Mouse (Mus musculus): ENCODE measurements around the gene Galns. TPM values are rescaled to one million over a fixed set of nuclear protein-coding genes. Genes with fewer than 3 reads are reported as not detected.
A peak's percentile ranks its signal among the peaks of the same experiment; 100 is the strongest.
"Not testable (repeated sequence)": the region's sequence is repeated elsewhere in the genome, so short reads cannot be mapped to it uniquely, and the experiment has no call there.

Gene Galns
- total RNA-seq, 2 experiments from 2014 or later, result 11.8 to 13.9 TPM

- no peak for DNase-seq (ENCODE audit: low spot score in 2 of 2)
Measured at GRCm38 (mm10) chr8:122575735-122576647, 35.3 kb downstream of the Galns start.

GRCm38 (mm10) chr8:122575286-122575685 is 36.0 kb downstream of the Galns start:
- peak overlapping the region; percentile 88 for H3K4me3 ChIP-seq
- DNase-seq (ENCODE audit: low spot score in 2 of 2), result no peak
- no peak for TF ChIP-seq CTCF (conservative IDR thresholded peaks at IDR 0.05)
- peak overlapping the region; percentile 90; the same call in 1 of the 2 replicates for H3K27ac ChIP-seq

More at GRCm38 (mm10) chr8:122575735-122576647, 35.3 kb downstream of the Galns start:
- TF ChIP-seq CTCF (conservative IDR thresholded peaks at IDR 0.05), result no peak
- H3K27ac ChIP-seq, result peak overlapping the region; percentile 90
- H3K4me3 ChIP-seq, result peak overlapping the region; percentile 88

- no peak for TF ChIP-seq CTCF (conservative IDR thresholded peaks at IDR 0.05)
- DNase-seq (ENCODE audit: low spot score in 2 of 2), result no peak
- Histone ChIP-seq H3K4me3 (no peak overlapping the region), H3K27ac (no peak overlapping the region; the same call in 1 of the 2 replicates)
Measured at GRCm38 (mm10) chr8:122574667-122575251, 36.5 kb downstream of the Galns start.

- H3K27ac ChIP-seq, result no peak overlapping the region
- H3K4me3 ChIP-seq, result no peak overlapping the region
- TF ChIP-seq CTCF (conservative IDR thresholded peaks at IDR 0.05), result no peak
- no peak for DNase-seq (ENCODE audit: low spot score in 2 of 2)
Measured at GRCm38 (mm10) chr8:122574264-122574663, 37.0 kb downstream of the Galns start.

- no peak for TF ChIP-seq CTCF (conservative IDR thresholded peaks at IDR 0.05)
- no peak for DNase-seq (ENCODE audit: low spot score in 2 of 2)
Measured at GRCm38 (mm10) chr8:122573577-122573976, 37.7 kb downstream of the Galns start.

GRCm38 (mm10) chr8:122573176-122573575 is 38.1 kb downstream of the Galns start:
- H3K4me3 ChIP-seq; DNase-seq (ENCODE audit: low spot score in 2 of 2); H3K27ac ChIP-seq: not testable (repeated sequence)

More at GRCm38 (mm10) chr8:122573577-122573976, 37.7 kb downstream of the Galns start:
- Histone ChIP-seq H3K27ac (no peak overlapping the region), H3K4me3 (no peak overlapping the region)

- TF ChIP-seq CTCF (conservative IDR thresholded peaks at IDR 0.05), result no peak
- H3K27ac ChIP-seq, result no peak overlapping the region
- no peak overlapping the region for H3K4me3 ChIP-seq
- no peak for DNase-seq (ENCODE audit: low spot score in 2 of 2)
Measured at GRCm38 (mm10) chr8:122572751-122573150, 38.5 kb downstream of the Galns start.

GRCm38 (mm10) chr8:122571750-122572267 is 39.5 kb downstream of the Galns start:
- Histone ChIP-seq H3K27ac (no peak overlapping the region), H3K4me3 (no peak overlapping the region)
- TF ChIP-seq CTCF (conservative IDR thresholded peaks at IDR 0.05), result no peak
- DNase-seq (ENCODE audit: low spot score in 2 of 2), result no peak

GRCm38 (mm10) chr8:122571153-122571552 is 40.1 kb downstream of the Galns start:
- Histone ChIP-seq H3K27ac (no peak overlapping the region), H3K4me3 (no peak overlapping the region)
- no peak for TF ChIP-seq CTCF (conservative IDR thresholded peaks at IDR 0.05)
- DNase-seq (ENCODE audit: low spot score in 2 of 2), result no peak

GRCm38 (mm10) chr8:122569996-122570395 is 41.3 kb downstream of the Galns start:
- TF ChIP-seq CTCF (conservative IDR thresholded peaks at IDR 0.05), result no peak
- no peak overlapping the region for H3K27ac ChIP-seq
- no peak for DNase-seq (ENCODE audit: low spot score in 2 of 2)
- no peak overlapping the region for H3K4me3 ChIP-seq

GRCm38 (mm10) chr8:122569329-122569728 is 41.9 kb downstream of the Galns start:
- H3K27ac ChIP-seq, result no peak overlapping the region
- H3K4me3 ChIP-seq, result no peak overlapping the region
- no peak for TF ChIP-seq CTCF (conservative IDR thresholded peaks at IDR 0.05)
- DNase-seq (ENCODE audit: low spot score in 2 of 2), result no peak

GRCm38 (mm10) chr8:122568881-122569309 is 42.4 kb downstream of the Galns start:
- no peak for DNase-seq (ENCODE audit: low spot score in 2 of 2)
- no peak for TF ChIP-seq CTCF (conservative IDR thresholded peaks at IDR 0.05)
- no peak overlapping the region for H3K27ac ChIP-seq
- H3K4me3 ChIP-seq, result no peak overlapping the region

GRCm38 (mm10) chr8:122568109-122568504 is 43.2 kb downstream of the Galns start:
- no peak for TF ChIP-seq CTCF (conservative IDR thresholded peaks at IDR 0.05)
- Histone ChIP-seq H3K4me3 (peak overlapping the region; percentile 83), H3K27ac (peak overlapping the region; percentile 12; the same call in 1 of the 2 replicates)
- DNase-seq (ENCODE audit: low spot score in 2 of 2), result no peak
